Mouse (Mus musculus) ES-E14 (cell line): ENCODE measurements around the gene Hnrnpl.

Source experiments
- CHD2 ChIP-seq: IDR thresholded peaks from 2 replicates; pipeline ENCODE4 v1.6.1; 2014; ENCODE audit warnings: mild to moderate bottlenecking, low read depth, low read length, inconsistent platforms
- HCFC1 ChIP-seq: IDR thresholded peaks from 2 replicates; pipeline ENCODE4 v1.6.1; 2012; ENCODE audit warnings: low read length, inconsistent platforms, borderline replicate concordance; ENCODE audit not compliant: insufficient read depth
- MAFK ChIP-seq: IDR thresholded peaks from 2 replicates; pipeline ENCODE4 v1.6.1; 2014; ENCODE audit warnings: mild to moderate bottlenecking, low read depth, low read length, inconsistent platforms; ENCODE audit not compliant: insufficient read depth
- ZC3H11A ChIP-seq: IDR thresholded peaks from 2 replicates; pipeline ENCODE4 v1.6.1; 2012; ENCODE audit warnings: low read depth, mild to moderate bottlenecking, inconsistent platforms, low read length, borderline replicate concordance
- ZNF384 ChIP-seq: IDR thresholded peaks from 2 replicates; pipeline ENCODE4 v1.6.1; 2012; ENCODE audit warnings: low read depth, low read length, inconsistent platforms

- TF ChIP-seq ZNF384 (no peak), ZC3H11A (no peak), CHD2 (no peak), HCFC1 (no peak), MAFK (no peak)
Observed at GRCm38 (mm10) chr7:28832137-28832536, 23.8 kb downstream of the Hnrnpl start.
